Mouse (Mus musculus) retina, postnatal 1 day (tissue): ENCODE results near the gene Tubg1.
"Not testable (repeated sequence)": the region's sequence is repeated elsewhere in the genome, so short reads cannot be mapped to it uniquely, and the experiment has no call there.

ENCODE experiments used
- DNase-seq: peaks from one replicate; pipeline ENCODE4 v3.0.0-alpha.2; 2012

Tubg1 gene

DNA sequence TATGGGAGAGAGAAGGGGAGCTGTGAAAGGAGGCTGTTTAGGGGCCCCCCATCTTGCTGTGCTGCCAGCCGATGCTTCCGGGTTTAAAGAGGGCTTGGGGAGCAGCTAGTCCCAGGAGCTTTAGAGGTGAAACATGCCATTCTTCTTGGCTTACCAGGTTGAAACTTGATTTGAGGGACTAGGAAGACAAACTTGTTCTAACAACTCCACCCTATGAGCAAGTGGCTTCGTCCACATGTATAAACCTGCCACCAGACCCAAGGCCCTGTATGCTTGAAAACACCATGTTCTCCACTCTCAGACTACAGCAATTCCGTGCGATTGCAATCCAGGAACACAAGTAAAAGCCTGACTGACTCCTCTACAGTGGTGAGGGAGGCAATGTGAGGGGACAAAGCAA is 16.7 kb upstream of the Tubg1 start:
- no peak for DNase-seq

DNA sequence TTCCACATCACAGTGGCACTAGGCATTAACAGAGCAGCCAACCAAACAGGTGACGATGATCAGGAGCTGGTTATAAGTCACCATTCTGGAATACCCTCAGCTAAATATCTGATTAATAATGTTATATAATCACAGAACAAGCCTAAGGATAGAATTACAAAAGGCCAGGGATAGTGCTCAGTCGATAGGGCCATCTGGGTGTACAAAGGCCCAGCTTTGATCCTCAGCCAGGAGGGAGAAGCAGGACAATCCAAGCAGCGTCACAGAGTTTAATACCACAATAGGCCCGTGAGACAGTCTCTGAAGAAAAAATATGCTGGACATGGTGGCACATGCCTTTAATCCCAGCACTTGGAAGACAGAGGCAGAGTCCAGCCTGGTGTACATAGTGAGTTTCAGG is 10.4 kb upstream of the Tubg1 start:
- no peak for DNase-seq

DNA sequence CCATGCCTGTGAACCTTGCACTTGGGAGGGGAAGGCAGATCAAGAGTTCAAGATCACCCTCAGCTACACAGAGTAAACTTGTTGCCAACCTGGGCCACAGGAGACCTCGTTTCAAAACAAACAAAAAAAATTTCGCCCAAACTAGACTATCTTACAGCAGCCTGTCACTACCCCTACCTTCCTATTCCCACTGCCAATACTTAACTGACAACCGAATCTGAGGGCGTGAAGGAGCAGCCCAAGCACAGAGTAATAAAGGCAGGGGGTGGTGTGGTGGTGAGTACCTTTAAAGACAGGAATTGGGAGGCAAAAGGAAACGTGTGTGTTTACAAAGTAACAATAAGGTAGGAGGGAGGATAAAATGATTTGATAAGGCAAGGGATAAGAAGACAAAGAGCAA is 9.0 kb upstream of the Tubg1 start:
- no peak for DNase-seq

GRCm38 (mm10) chr11:101111178-101111577 is 8.6 kb upstream of the Tubg1 start:
- no peak for DNase-seq

- no peak for DNase-seq
These were observed 7.6 kb upstream of the Tubg1 start for GRCm38 (mm10) chr11:101112186-101112585.

- DNase-seq = peak; percentile 85
These were observed 4.2 kb upstream of the Tubg1 start for GRCm38 (mm10) chr11:101115564-101115963.

- no peak for DNase-seq
These were observed 1.6 kb upstream of the Tubg1 start for GRCm38 (mm10) chr11:101118105-101118504.

GRCm38 (mm10) chr11:101119131-101119760 is 492 bp upstream of the Tubg1 start:
- no peak for DNase-seq

DNA sequence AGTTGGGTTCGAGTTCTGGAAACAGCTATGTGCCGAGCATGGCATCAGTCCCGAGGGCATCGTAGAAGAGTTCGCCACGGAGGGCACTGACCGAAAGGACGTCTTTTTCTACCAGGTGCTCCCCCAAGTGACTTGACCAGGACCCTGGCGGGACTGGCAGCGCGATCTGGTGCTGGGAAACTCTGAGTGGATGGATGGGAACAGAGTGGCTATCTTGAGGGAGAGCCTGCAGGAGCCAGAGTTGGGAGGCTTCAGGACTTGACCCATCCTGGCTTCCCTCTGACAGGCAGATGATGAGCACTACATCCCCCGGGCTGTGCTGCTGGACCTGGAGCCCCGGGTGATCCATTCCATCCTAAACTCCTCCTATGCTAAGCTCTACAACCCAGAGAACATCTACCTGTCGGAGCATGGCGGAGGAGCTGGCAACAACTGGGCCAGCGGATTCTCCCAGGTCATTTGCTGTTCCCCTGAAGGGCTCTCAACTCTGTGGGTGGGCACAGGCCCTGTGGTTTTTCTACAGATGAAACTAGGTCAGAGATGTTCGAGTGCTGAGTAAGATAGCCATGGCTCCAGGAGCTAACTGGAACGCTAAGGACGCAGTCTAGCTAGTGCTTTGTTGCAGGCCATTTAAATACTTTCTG is 929 bp downstream of the Tubg1 start:
- peak; percentile 32 for DNase-seq

GRCm38 (mm10) chr11:101124494-101124893 is 4.8 kb downstream of the Tubg1 start:
- not testable (repeated sequence) for DNase-seq

DNA sequence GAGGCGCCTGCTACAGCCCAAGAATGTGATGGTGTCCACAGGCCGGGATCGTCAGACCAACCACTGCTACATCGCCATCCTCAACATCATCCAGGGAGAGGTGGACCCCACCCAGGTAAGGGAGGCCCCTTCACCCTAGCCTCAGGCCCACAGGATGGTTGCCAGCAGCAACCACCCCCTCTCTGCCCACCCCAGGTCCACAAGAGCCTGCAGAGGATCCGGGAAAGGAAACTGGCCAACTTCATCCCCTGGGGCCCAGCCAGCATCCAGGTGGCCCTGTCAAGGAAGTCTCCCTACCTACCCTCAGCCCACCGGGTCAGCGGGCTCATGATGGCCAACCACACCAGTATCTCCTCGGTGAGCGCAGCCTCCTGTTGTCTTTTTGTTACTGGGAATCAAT is 5.3 kb downstream of the Tubg1 start:
- not testable (repeated sequence) for DNase-seq

DNA sequence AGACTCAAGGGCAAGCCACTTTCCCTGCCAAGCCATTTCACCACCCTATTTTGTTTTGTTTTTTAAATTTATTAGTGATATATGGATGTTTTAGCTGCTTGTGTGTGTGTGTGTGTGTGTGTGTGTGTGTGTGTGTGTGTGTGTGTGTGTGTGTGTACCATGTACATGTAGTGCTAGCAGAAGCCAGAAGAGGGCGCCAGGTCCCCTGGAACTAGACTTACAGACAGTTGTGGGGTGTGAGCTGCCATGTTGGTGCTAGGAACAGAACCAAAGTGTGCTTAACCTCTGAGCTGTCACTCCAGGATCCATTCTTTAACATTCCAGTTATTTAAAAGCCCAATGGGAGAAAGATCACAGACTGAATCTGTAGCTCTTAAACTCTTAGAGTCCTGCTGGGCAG is 7.3 kb downstream of the Tubg1 start:
- DNase-seq = no peak

- DNase-seq = no peak
These were observed 9.3 kb downstream of the Tubg1 start for GRCm38 (mm10) chr11:101128996-101129577.

- peak; percentile 41 for DNase-seq
These were observed 10.5 kb downstream of the Tubg1 start for GRCm38 (mm10) chr11:101130056-101130756.

DNA sequence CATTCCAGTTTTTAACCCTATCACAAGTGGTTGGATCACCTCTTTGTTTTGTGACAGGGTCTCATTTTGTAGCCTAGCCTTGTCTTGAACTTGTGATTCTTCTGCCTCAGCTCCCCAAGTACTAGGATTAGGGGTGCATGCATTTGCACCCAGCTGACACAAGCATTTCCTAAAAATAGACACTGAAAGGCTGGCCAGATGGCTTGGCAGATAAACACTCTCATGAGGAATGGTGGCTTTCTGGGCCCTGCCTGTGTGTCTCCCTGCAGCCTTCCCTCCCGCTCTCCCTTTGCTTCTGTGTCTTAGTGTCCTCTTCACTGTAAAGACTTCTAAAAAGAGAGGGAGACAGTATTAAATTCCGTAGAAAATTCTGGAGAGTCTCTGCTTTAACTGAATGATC is 11.4 kb downstream of the Tubg1 start:
- no peak for DNase-seq

GRCm38 (mm10) chr11:101131701-101132100 is 12.0 kb downstream of the Tubg1 start:
- peak; percentile 63 for DNase-seq

- no peak for DNase-seq
These were observed 13.3 kb downstream of the Tubg1 start for GRCm38 (mm10) chr11:101133037-101133436.

- peak; percentile 58 for DNase-seq
These were observed 14.6 kb downstream of the Tubg1 start for GRCm38 (mm10) chr11:101134217-101134865.

GRCm38 (mm10) chr11:101137000-101137399 is 17.3 kb downstream of the Tubg1 start:
- no peak for DNase-seq

DNA sequence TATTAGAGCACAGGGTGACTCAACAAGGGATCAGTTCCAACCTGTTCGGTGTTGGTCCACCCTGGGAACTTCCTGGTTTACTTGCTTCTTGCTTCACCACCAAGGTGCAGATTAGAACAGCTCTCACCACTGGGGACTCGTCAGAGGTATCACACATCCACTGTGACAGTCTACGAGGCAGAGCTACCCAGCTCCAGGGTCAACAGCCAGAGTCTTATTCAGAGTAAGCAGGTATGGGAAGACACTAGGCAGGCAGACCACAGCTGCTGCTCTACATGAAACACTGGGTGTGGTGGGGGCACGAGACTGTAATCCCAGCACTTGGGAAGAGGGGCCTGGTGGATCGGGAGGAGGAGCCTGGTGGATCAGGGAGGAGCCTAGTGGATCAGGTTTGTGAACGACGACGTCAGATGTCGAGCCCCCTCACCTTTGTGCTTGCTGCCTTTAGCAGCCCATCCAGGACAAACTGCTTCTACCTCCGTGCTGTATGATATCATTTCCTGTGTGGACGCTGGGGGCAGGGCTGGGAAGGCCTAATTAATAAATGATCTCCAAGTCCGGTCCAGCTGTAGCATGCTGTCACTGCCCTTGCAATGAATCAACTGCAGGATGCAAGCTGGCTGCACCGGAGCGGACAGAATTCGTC is 18.9 kb downstream of the Tubg1 start:
- DNase-seq = peak; percentile 97

- DNase-seq = peak; percentile 77
These were observed 20.6 kb downstream of the Tubg1 start for GRCm38 (mm10) chr11:101140164-101140819.

- DNase-seq = no peak
These were observed 21.4 kb downstream of the Tubg1 start for GRCm38 (mm10) chr11:101141088-101141487.
